Mouse (Mus musculus) brain, embryonic 18.5 days (tissue): Measurements from ENCODE around the gene Pif1.

ENCODE experiments used
- DNase-seq: peaks from one replicate; pipeline ENCODE4 v3.0.0-alpha.2; 2012; ENCODE audit warnings: low read depth, low spot score

The Pif1 gene

DNA sequence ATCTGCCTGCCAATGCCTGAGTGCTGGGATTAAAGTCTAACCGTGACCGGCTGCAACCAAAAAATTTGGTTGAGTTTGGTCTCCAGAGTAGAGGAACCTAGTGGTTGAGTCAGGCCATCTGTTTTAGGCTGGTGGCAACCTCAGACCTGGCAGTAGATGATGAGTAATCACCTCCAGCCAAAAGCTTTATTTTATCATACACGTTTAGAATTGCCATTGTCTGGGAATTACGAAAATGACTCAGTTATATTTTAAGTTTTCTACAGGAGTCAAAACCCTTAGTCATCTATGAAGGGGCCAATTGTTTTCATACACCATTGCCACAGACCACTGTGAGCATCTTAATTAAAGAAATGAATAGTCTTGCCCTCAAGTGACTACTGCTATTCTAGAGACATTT lies 50.0 kb downstream of the Pif1 start:
- no peak for DNase-seq

DNA sequence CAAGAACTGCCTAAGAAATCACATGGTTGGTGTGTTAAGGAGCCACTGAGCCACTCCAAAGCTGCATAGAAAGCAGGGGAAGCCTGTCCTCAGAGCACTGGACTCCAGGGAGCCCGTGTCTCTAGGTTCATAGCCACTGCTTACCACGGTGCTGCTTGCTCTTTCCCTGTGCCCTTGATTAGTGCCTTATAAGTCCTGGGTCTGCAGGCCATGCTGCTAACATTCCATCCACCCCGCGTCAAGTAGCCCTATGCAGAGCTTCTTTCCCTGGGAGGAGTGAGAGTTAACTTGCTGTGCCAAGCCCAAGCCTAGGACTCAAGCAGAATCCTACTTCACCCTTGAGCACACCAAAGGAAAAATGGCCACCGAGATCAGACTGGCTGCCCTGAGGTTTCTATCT lies 52.1 kb downstream of the Pif1 start:
- DNase-seq: no peak

DNA sequence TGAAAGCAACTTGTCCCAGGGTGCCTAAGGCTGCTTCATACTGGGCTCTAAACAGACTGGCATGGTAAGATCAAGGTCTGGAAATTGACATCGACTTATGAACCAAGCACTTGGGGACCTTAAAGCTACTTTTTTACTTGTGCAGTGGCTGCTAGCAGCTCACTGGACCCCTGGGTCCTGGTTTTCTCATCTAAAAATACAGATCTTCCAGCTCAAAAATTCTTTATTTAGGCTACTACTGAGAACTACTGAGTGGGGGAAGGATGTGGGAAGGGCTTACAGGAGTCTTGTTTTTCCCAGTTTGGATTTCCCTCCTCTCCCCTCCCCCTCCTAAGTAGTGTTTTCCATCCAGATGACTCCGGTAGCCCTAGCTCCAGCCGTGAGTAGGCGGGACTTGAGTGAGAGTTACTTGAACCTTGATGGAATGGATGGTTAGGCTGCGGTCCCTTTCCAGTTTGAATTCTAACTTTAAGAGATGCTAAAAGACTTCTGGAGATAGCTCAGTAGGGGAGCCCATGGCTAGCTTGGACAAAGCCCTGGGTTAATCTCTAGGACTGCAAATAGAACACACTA lies 54.0 kb downstream of the Pif1 start:
- no peak for DNase-seq

DNA sequence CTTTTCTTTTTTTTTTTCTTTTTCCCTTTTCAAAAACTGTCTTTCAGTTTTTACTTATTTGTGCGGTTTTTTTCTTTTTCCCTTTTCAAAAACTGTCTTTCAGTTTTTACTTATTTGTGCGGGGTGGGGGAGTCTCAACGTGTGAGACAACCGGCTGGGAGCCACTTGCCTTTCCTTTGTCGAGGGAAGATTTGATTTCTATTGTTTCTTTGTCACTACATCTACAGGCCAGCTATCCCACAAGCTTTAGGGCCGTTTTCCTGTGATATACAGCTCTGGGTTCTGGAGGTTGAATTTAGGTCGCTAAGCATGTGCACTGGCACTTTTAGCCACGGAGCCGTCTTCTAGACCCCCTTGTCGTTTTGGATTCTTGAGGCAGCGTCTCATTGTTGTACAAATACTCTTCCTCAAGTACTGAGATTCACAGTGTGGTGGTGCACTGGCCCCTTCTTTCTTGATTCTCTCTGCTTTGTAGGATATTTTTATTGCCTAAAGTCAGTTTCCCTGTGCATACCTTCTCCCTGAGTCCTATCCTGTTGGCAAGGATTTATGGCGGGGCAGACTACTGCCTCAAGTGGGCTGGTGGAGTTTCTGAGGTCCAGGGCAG lies 54.6 kb downstream of the Pif1 start:
- DNase-seq: no peak

DNA sequence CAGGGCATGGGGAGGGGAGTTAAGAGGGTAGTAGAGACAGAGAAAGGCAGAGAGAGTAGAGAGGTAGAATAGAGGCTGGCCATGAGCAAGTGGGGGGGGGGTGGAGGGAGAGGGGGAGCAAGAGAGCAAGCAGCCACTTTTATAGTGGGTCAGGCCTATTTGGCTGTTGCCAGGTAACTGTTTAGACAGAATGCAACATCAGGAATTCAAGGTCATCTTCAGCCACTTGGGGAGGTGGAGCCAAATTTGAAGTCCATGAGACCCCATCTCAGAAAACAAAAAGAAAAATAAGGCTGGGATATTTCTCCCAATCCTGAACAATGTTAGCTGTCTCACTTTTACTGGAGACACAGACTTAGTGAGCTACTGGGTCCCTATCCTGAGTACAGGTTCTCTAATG lies 55.6 kb downstream of the Pif1 start:
- DNase-seq: no peak

DNA sequence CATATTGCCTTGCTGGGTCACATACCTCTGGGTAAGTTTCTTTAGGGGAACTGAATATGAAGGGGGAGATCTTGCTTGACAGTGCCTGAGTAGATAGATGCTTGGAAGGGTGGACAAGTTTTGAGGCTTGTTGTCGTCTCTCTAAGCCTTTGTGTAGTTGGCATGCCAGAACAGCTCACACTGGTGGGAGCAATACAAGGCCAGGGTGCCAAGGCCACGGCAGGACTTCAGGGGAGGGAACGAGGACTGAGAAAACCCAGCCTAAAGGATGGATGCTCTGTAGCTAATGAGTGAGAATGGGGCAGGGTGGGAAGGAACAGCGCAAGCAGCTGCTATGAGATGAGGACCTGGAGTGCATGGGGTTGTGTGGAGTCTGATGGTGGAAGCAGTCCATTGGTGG lies 58.0 kb downstream of the Pif1 start:
- no peak for DNase-seq
